Mouse (Mus musculus) lung, adult 2 months (tissue): ENCODE results near the gene Slc51a.

Experiments used
- CTCF ChIP-seq: fragments of 200-500 bp; IDR thresholded peaks from 2 replicates; pipeline ENCODE4 v1.5.1; 2011; ENCODE audit warnings: mild to moderate bottlenecking, low read length, control low read depth; ENCODE audit not compliant: insufficient read depth
- POLR2A ChIP-seq: fragments of 200-500 bp; IDR thresholded peaks from 2 replicates; pipeline ENCODE4 v1.6.1; 2011; ENCODE audit warnings: low read depth, mild to moderate bottlenecking, control low read depth, low read length, borderline replicate concordance; ENCODE audit errors: extremely low read depth

- TF ChIP-seq CTCF (no peak), POLR2A (no peak)
These were observed 56.6 kb downstream of the Slc51a start for GRCm38 (mm10) chr16:32431047-32431591.
